Mouse (Mus musculus) induced T-regulatory cell, adult 2 months (primary cell): ENCODE results near the gene Nampt.

ENCODE experiments used
- DNase-seq: peaks from one replicate; pipeline ENCODE4 v3.0.0-alpha.2; 2012; ENCODE audit warnings: low read depth

Nampt gene

DNA sequence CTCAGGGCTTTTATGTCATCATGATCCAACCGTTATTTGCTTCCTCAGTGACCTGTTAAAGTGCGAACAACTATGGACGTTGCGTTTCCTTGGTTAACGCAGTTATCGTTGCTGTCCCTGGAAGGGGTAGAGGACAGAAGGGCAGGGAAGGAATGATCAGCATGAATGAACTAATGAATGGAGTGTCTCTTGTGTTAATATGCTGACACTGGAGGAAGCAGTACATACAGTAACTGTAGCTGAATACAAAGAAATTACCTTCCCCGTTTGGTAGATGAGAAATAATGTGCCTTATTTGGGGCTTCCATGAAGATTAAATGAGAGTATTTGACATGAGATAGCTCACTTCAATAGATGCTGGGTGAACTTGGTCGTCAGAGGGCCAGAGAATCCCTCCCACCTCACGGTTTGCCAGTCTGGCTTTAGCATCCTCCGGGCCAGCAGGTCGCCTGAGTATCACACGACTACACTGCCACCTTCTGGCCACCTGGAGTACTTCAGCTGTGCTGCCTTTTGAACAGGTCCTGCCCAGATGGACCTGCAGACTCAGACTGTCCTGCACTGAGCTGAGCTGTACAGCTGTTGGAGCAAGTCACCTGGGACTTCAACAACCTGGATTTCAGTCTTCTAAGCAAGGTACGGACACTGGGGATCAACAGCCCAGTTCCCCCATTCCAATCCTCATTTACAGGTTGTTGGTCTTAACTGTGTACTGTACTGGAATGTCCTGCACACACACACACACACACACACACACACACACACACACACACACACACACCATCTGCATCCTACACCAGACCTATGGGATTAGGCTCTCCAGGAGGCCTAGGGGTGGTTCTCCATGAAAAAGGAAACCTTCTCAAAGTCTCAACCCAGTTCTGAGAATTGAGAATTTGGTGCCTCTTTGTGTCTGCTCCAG is 78.1 kb downstream of the Nampt start:
- peak; percentile 89 for DNase-seq

GRCm38 (mm10) chr12:32901005-32901404 is 81.7 kb downstream of the Nampt start:
- peak; percentile 13 for DNase-seq
